In genomic region chr10:75882433-75883231, GRCm38 (mm10) we compare ENCODE assay signal across 8 mouse cellular contexts. TPM values are rescaled to one million over a fixed set of nuclear protein-coding genes. Genes with fewer than 3 reads are reported as not detected.
DNase-seq lines count a peak whose midpoint lies in the region; ATAC-seq and TF ChIP-seq lines count a peak whose summit lies in the region.

No protein-coding gene starts in this region.

- 0 out of 2 replicates have a peak overlapping the region, but pooled peaks have one; percentile 46 for H3K27ac ChIP-seq in heart, embryonic 12.5 days (ENCODE audit: poor library complexity, severe bottlenecking)
- peak overlapping the region; percentile 97 for H3K27ac ChIP-seq in ES-E14 (ENCODE audit: insufficient read depth, low read depth, low read length, poor library complexity, severe bottlenecking)
- H3K27ac ChIP-seq in hindbrain, embryonic 11.5 days (ENCODE audit: low read depth, low read length): no peak overlapping the region
- peak overlapping the region; percentile 38; the same call in 1 of the 2 replicates for H3K27ac ChIP-seq in midbrain, embryonic 10.5 days (replicated peaks)

- peak overlapping the region; percentile 50 for H3K4me2 ChIP-seq in heart, embryonic 12.5 days
- no peak overlapping the region for H3K4me2 ChIP-seq in hindbrain, embryonic 11.5 days (replicated peaks; ENCODE audit: low read depth, low read length)

- intact Hi-C loops in left cerebral cortex, postnatal 14 days (cut with DNase I): loop anchor here (1.0 kb wide), 1 partner anchor 69 kb away; no protein-coding TSS in a partner anchor

- peak overlapping the region; percentile 11; the same call in 1 of the 2 replicates for H3K4me3 ChIP-seq in heart, embryonic 12.5 days
- peak overlapping the region; percentile 47 to 64 for H3K4me3 ChIP-seq in ES-E14 (ENCODE audit: insufficient read depth in 1 of 2, low read depth in 1 of 2, low read length in 2 of 2, poor library complexity in 1 of 2, severe bottlenecking in 1 of 2)
- no peak overlapping the region for H3K4me3 ChIP-seq in hindbrain, embryonic 11.5 days (ENCODE audit: low read depth, low read length)
- H3K4me3 ChIP-seq in midbrain, embryonic 10.5 days: peak overlapping the region; percentile 35

- H3K9me3 ChIP-seq in heart, embryonic 12.5 days (replicated peaks): no peaks in the 10 kb centered on the region
- H3K9me3 ChIP-seq in ES-E14 (ENCODE audit: control insufficient read depth, insufficient read depth, low read depth, low read length): no peaks in the 10 kb centered on the region
- no peaks in the 10 kb centered on the region for H3K9me3 ChIP-seq in hindbrain, embryonic 11.5 days (ENCODE audit: control insufficient read depth, low read length)
- H3K9me3 ChIP-seq in midbrain, embryonic 10.5 days (replicated peaks): no peaks in the 10 kb centered on the region

- H3K27me3 ChIP-seq in heart, embryonic 12.5 days (replicated peaks): no peaks in the 10 kb centered on the region
- no peaks in the 10 kb centered on the region for H3K27me3 ChIP-seq in hindbrain, embryonic 11.5 days (ENCODE audit: control insufficient read depth, insufficient read depth, low read length)
- H3K27me3 ChIP-seq in midbrain, embryonic 10.5 days (ENCODE audit: low read depth, poor library complexity, severe bottlenecking): peaks cover 7% of the 10 kb centered on the region; the same call in 1 of the 2 replicates

- DNase-seq in heart, adult 11 months: no peak
- no peak for DNase-seq in ES-E14 (ENCODE audit: low read depth, low spot score)
- DNase-seq in hindbrain, embryonic 11.5 days (ENCODE audit: low spot score): peak; percentile 28
- no peak for DNase-seq in midbrain, embryonic 10.5 days (ENCODE audit: low spot score)
- DNase-seq in left cerebral cortex, postnatal 14 days (ENCODE audit: low spot score in 2 of 2): no peak
- no peak for DNase-seq in adrenal gland, adult 18-20 months (ENCODE audit: low spot score in 2 of 2)
- DNase-seq in adrenal gland, postnatal 25 days: no peak

- in situ Hi-C loops in ES-E14 (cut with MboI; ENCODE audit: low sequenced_read_pairs in 2 of 2, unreplicated experiment in 2 of 2): no loop called here

- H3K9ac ChIP-seq in heart, embryonic 12.5 days: 0 out of 2 replicates have a peak overlapping the region, but pooled peaks have one; percentile 15
- peak overlapping the region; percentile 78 for H3K9ac ChIP-seq in ES-E14 (ENCODE audit: insufficient read depth, low read depth, low read length, poor library complexity, severe bottlenecking)
- no peak overlapping the region; the same call in 1 of the 2 replicates for H3K9ac ChIP-seq in hindbrain, embryonic 11.5 days (ENCODE audit: low read depth, low read length)

- no peaks in the 10 kb centered on the region for H3K36me3 ChIP-seq in heart, embryonic 12.5 days
- no peaks in the 10 kb centered on the region for H3K36me3 ChIP-seq in ES-E14 (ENCODE audit: control insufficient read depth, insufficient read depth, low read length, poor library complexity, severe bottlenecking)
- H3K36me3 ChIP-seq in hindbrain, embryonic 11.5 days (ENCODE audit: control insufficient read depth, insufficient read depth, low read length): no peaks in the 10 kb centered on the region
- H3K36me3 ChIP-seq in midbrain, embryonic 10.5 days: no peaks in the 10 kb centered on the region

- 8% methylated on average over 15 of the region's 15 CpGs for WGBS in heart, embryonic 12.5 days
- 5% methylated on average over 15 of the region's 15 CpGs for WGBS in hindbrain, embryonic 11.5 days
- 2% methylated on average over 15 of the region's 15 CpGs for WGBS in midbrain, embryonic 10.5 days

- ATAC-seq in heart, embryonic 12.5 days (ENCODE audit: insufficient number of reproducible peaks, low FRiP score): no peak; the same call in 1 of the 2 replicates
- ATAC-seq in hindbrain, embryonic 11.5 days (ENCODE audit: low FRiP score): peak; percentile 23; the same call in 1 of the 2 replicates

- H3K4me1 ChIP-seq in heart, embryonic 12.5 days (replicated peaks): no peaks in the 10 kb centered on the region
- H3K4me1 ChIP-seq in ES-E14 (ENCODE audit: control insufficient read depth in 2 of 2, insufficient read depth in 2 of 2, low read length in 2 of 2, poor library complexity in 1 of 2): peaks cover 9% of the 10 kb centered on the region in 2 experiments
- H3K4me1 ChIP-seq in hindbrain, embryonic 11.5 days (replicated peaks; ENCODE audit: control insufficient read depth, insufficient read depth, low read length): 0 out of 2 replicates have a peak, but pooled peaks cover 2% of the 10 kb centered on the region
- H3K4me1 ChIP-seq in midbrain, embryonic 10.5 days: peaks cover 21% of the 10 kb centered on the region

TF ChIP-seq in ES-E14, 5 proteins besides CTCF, POLR2A, EP300 and RAD21:
- TF ChIP-seq MAFK (IDR thresholded peaks at IDR 0.05; ENCODE audit: insufficient read depth, low read depth, low read length) (no peak), ZC3H11A (IDR thresholded peaks at IDR 0.05; ENCODE audit: borderline replicate concordance, low read depth, low read length) (no peak), HCFC1 (IDR thresholded peaks at IDR 0.05; ENCODE audit: borderline replicate concordance, insufficient read depth, low read length) (no peak), ZNF384 (IDR thresholded peaks at IDR 0.05; ENCODE audit: low read depth, low read length) (no peak), CHD2 (IDR thresholded peaks at IDR 0.05; ENCODE audit: low read depth, low read length) (no peak)

RNA-seq across cellular contexts. Expression of gene Derl3, which starts 10.6 kb away (rescaled TPM):
- polyA plus RNA-seq in heart, embryonic 12.5 days (2016; fragmentation: Nextera tagmentation; extraction: Ambion mirVana): 2.1 and 2.2 TPM in 2 replicates
- 19.9 and 28.1 TPM in 2 replicates for total RNA-seq in ES-E14 (2012; rRNA removed)
- polyA plus RNA-seq in hindbrain, embryonic 11.5 days (2014; fragmentation: Nextera tagmentation; extraction: Ambion mirVana): 2.9 and 3.3 TPM in 2 replicates
- polyA plus RNA-seq in midbrain, embryonic 10.5 days (2016; fragmentation: Nextera tagmentation; extraction: Ambion mirVana): 1.4 and 1.8 TPM in 2 replicates
- total RNA-seq in left cerebral cortex, postnatal 14 days (2021): 1 to 10 TPM; 1.9 to 2.6 TPM
- total RNA-seq in adrenal gland, adult 18-20 months (2021): 1 to 10 TPM; 1.4 to 2.3 TPM
- 1.1 and 1.5 TPM in 2 replicates for total RNA-seq in adrenal gland, postnatal 25 days (2021)

RNA-seq across cellular contexts. Expression of gene Mif, which starts 22.6 kb away (rescaled TPM):
- polyA plus RNA-seq in heart, embryonic 12.5 days (2016; fragmentation: Nextera tagmentation; extraction: Ambion mirVana): 2,266 and 2,393 TPM in 2 replicates
- total RNA-seq in ES-E14 (2012; rRNA removed): 1,434 and 2,185 TPM in 2 replicates
- polyA plus RNA-seq in hindbrain, embryonic 11.5 days (2014; fragmentation: Nextera tagmentation; extraction: Ambion mirVana): 1,947 and 1,962 TPM in 2 replicates
- 2,515 and 3,289 TPM in 2 replicates for polyA plus RNA-seq in midbrain, embryonic 10.5 days (2016; fragmentation: Nextera tagmentation; extraction: Ambion mirVana)
- total RNA-seq in left cerebral cortex, postnatal 14 days (2021): 100 to 1,000 TPM; 690 to 714 TPM
- 100 to 1,000 TPM; 221 to 268 TPM for total RNA-seq in adrenal gland, adult 18-20 months (2021)
- 287 and 343 TPM in 2 replicates for total RNA-seq in adrenal gland, postnatal 25 days (2021)

RNA-seq across cellular contexts. Expression of gene Smarcb1, which starts 38.8 kb away (rescaled TPM):
- polyA plus RNA-seq in heart, embryonic 12.5 days (2016; fragmentation: Nextera tagmentation; extraction: Ambion mirVana): 125 and 126 TPM in 2 replicates
- total RNA-seq in ES-E14 (2012; rRNA removed): 75.3 and 84.4 TPM in 2 replicates
- polyA plus RNA-seq in hindbrain, embryonic 11.5 days (2014; fragmentation: Nextera tagmentation; extraction: Ambion mirVana): 279 and 282 TPM in 2 replicates
- polyA plus RNA-seq in midbrain, embryonic 10.5 days (2016; fragmentation: Nextera tagmentation; extraction: Ambion mirVana): 294 and 296 TPM in 2 replicates
- total RNA-seq in left cerebral cortex, postnatal 14 days (2021): 10 to 100 TPM; 77.4 to 83.2 TPM
- 10 to 100 TPM; 64.4 to 70.6 TPM for total RNA-seq in adrenal gland, adult 18-20 months (2021)
- 84.7 and 85.0 TPM in 2 replicates for total RNA-seq in adrenal gland, postnatal 25 days (2021)

RNA-seq across cellular contexts. Expression of gene Gstt2, which starts 45.4 kb away (rescaled TPM):
- polyA plus RNA-seq in heart, embryonic 12.5 days (2016; fragmentation: Nextera tagmentation; extraction: Ambion mirVana): 7.2 and 8.1 TPM in 2 replicates
- total RNA-seq in ES-E14 (2012; rRNA removed): 17.8 and 35.8 TPM in 2 replicates
- polyA plus RNA-seq in hindbrain, embryonic 11.5 days (2014; fragmentation: Nextera tagmentation; extraction: Ambion mirVana): 7.8 and 10.0 TPM in 2 replicates
- 7.6 and 8.3 TPM in 2 replicates for polyA plus RNA-seq in midbrain, embryonic 10.5 days (2016; fragmentation: Nextera tagmentation; extraction: Ambion mirVana)
- 1 to 10 TPM; 4.1 to 4.5 TPM for total RNA-seq in left cerebral cortex, postnatal 14 days (2021)
- total RNA-seq in adrenal gland, adult 18-20 months (2021): 10 to 100 TPM; 25.5 to 31.1 TPM
- 34.2 and 41.5 TPM in 2 replicates for total RNA-seq in adrenal gland, postnatal 25 days (2021)

RNA-seq across cellular contexts. Expression of gene Chchd10, which starts 50.3 kb away (rescaled TPM):
- polyA plus RNA-seq in heart, embryonic 12.5 days (2016; fragmentation: Nextera tagmentation; extraction: Ambion mirVana): 408 and 409 TPM in 2 replicates
- 435 and 871 TPM in 2 replicates for total RNA-seq in ES-E14 (2012; rRNA removed)
- 8.0 and 9.3 TPM in 2 replicates for polyA plus RNA-seq in hindbrain, embryonic 11.5 days (2014; fragmentation: Nextera tagmentation; extraction: Ambion mirVana)
- 6.9 and 7.5 TPM in 2 replicates for polyA plus RNA-seq in midbrain, embryonic 10.5 days (2016; fragmentation: Nextera tagmentation; extraction: Ambion mirVana)
- 100 to 1,000 TPM; 260 to 285 TPM for total RNA-seq in left cerebral cortex, postnatal 14 days (2021)
- 1,000 to 10,000 TPM in 1 of 2 experiments, 100 to 1,000 TPM in 1; 918 to 1,521 TPM for total RNA-seq in adrenal gland, adult 18-20 months (2021)
- 787 and 1,051 TPM in 2 replicates for total RNA-seq in adrenal gland, postnatal 25 days (2021)
